Mouse (Mus musculus) hematopoietic multipotent progenitor cell, adult 10-12 weeks (in vitro differentiated cells): Measurements from ENCODE around the gene Npy1r. TPM values are rescaled to one million over a fixed set of nuclear protein-coding genes. Genes with fewer than 3 reads are reported as not detected.

Experiments used
- polyA plus RNA-seq: library from polyadenylated mRNA; stranded (reverse); fragments of >175 nt; gene quantifications from 2 replicates; pipeline ENCODE4 v1.2.3, GENCODE M21; 2012; ENCODE audit warnings: low replicate concordance

Npy1r gene
- polyA plus RNA-seq, result not detected in 2 replicates

DNA sequence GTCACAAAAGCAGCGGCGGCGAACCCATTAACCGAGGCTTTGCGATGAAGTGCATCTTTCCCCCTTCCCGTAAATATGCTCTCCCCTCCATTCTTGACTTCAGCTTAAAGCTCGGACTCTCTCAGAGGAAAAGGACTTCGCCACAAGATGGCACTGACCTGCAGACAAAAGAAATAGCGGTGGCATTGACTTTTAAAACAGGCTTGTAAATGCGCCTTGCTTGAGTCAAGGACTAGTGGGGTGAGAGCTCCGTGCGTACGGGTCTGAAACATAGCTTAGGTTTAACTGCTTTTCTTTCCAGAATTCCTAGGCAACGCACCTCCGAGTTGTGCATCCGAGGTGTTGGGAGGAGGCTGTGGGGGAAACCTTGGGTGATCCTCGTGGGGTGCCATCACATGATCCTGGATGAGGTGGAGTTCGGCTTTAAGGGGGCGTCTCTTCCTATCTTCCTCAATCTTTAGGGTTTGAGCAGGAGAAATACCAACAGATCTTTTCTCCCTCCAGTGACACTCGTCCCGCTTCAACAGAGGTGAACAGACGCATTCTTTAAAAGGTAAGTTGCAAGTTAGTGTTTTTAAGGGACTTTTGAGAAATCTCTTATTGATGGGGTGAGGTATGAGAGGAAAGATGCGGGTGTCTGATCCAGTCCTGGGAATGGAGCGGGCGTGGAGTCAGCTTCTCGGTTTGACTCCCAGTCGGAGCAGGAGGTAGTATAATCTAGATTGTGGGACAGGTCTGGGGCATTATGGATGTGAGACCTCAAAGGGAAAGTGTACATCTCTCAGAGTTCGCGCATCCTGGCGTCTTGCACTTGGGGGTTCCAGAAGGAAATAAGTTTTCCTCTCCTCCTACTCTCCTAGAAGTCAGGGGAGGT lies at the start of gene Npy1r:
Npy1r (plus strand) TSS at position 223 of the 874 bp plus-strand sequence.

DNA sequence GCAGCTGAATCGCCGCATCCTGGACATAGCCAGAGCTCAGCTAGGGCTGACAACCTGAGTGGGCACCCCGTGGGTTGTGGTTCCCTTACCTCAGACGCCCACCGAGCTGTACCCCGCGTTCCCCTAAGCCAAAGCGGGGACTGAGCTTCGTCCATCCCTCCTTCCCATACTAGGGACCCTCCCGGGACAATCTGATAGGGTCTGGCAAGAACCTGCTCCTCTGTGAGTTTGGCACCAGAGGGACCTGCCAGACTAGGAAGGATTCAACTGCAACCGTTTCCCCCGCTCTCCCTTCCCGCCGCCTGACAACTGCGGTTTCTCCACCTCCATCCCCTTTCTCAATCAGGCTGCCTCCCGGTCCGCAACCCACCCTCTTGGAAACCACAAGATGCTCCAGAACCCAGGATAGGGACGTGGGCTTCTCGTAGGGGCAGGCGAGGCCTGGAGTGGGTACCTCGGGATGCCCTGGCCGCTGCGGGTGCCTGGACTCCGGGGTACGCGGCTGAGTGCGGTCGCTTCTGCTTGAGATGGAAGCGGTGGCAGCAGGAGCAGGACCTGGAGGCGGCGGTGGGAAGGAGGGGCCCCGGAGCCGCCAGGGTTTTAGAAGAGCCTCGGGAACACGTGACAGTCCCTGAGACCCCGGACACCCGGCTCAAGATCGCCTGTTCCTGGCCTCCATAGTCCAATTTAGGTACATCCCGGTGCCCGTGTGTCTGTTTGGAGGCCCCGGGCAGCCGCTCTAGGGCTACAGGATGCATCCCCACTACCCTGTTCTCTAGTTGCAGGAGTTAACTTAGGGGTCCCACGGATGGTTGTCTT lies 9.3 kb upstream of the Npy1r start, which contains the start of gene Npy5r:
Npy5r (minus strand) TSS at position 618 of the 819 bp plus-strand sequence.

Other genes with a start within 250 kb of the Npy1r start
- 2.3 and 2.8 TPM in 2 replicates for gene Tma16, start 210.7 kb upstream of the Npy1r start, polyA plus RNA-seq
- gene Tktl2, start 185.4 kb upstream of the Npy1r start, polyA plus RNA-seq, result not detected in 2 replicates
- not detected in 2 replicates for gene Npy5r, start 9.1 kb upstream of the Npy1r start, polyA plus RNA-seq
- gene Naf1, start 163.0 kb downstream of the Npy1r start, polyA plus RNA-seq, result 7.3 and 14.7 TPM in 2 replicates